Mouse (Mus musculus): ENCODE measurements around the gene Vmn1r198. TPM values are rescaled to one million over a fixed set of nuclear protein-coding genes. Genes with fewer than 3 reads are reported as not detected.

Gene Vmn1r198
- polyA plus RNA-seq (2012; fragmentation: generic; extraction: Trizol), result not detected

DNA sequence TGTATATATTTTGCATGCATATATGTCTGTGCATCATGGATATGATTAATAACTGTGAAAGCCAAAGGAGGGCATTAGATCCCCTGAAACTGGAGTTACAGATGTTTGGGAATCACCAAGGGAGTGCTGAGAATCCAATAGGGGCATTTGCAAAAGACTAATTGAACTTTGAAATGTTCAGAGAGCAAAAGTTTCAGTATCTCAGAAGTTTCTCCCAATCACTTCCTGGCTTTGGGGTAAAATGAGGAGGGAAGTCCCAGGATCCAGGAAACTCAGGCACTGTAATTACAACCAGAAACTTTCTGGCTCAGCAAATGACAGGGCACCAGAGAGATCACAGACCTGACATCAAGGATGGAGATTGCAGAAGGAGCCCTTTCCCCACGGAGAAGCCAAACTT is at the start of gene Vmn1r198:
TSS of gene Vmn1r198 (plus strand) at position 301 of the 400 bp plus-strand sequence.

DNA sequence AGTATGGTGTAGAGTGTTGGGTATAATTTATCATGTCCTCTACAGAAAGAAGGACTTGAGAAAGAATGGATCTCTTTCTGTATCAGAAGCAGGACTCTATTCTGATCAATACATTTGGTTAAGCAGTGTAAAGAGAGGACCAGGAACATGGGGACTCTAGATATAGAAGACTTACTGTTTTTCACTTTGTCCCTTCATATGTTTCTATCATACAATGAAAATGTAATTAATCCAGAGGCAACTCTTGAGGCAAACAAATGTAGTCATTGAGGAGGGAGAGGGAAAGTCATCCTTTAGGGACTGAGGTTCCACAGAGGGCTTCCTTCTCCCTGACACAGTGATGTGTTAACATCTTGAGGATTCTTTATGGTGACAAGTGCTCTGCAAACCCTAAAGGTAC is 25.9 kb upstream of the Vmn1r198 start, which contains the start of gene Vmn1r197:
TSS of gene Vmn1r197 (plus strand) at position 301 of the 400 bp plus-strand sequence.

DNA sequence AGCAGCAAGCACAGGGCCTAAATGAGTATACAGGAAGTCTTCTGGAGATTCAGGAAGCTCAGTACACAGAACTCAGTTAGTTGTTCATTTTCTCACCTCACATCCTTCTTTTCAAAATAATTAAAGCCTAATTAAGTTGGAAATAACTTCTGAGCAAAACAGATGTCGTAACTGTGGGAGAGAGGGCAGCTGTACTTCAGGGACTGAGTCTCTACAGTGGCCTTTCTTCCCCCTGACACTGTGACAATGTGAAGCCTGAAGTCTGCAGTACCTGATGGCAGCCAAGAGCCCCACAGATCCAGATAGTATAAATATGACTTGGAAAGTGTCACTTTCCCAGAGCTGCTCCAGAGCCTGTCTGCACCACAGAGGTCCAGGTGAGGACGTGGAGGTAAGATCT is 29.4 kb downstream of the Vmn1r198 start, which contains the start of gene Vmn1r199:
TSS of gene Vmn1r199 (plus strand) at position 301 of the 400 bp plus-strand sequence.

DNA sequence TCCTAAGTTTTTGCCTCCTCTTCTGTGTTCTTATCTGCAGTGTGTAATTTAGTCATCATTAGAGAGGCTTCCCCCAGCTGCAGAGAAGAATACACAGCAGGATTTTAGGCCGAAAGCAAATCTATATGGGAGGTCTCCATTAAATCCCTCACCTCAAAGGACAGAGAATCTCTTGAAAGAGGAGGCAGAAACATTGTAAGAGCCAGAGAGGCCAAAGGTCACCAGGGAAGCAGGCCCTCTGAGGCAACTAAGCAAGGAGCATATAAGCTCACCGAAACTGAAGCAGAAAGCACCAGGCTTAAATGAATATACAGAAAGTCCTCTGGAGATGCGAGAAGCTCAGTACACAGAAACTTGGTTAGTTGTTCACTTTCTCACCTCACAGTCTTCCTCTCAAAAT is 39.9 kb downstream of the Vmn1r198 start, which contains the start of gene Vmn1r200:
TSS of gene Vmn1r200 (plus strand) at position 301 of the 400 bp plus-strand sequence.

Other genes with a start within 250 kb of the Vmn1r198 start
- not detected for gene Vmn1r189, start 244.5 kb upstream of the Vmn1r198 start, polyA plus RNA-seq (2012; fragmentation: generic; extraction: Trizol)
- gene Vmn1r191, start 166.4 kb upstream of the Vmn1r198 start, polyA plus RNA-seq (2012; fragmentation: generic; extraction: Trizol), result not detected
- gene Vmn1r192, start 159.2 kb upstream of the Vmn1r198 start, polyA plus RNA-seq (2012; fragmentation: generic; extraction: Trizol), result not detected
- not detected for gene Vmn1r193, start 127.2 kb upstream of the Vmn1r198 start, polyA plus RNA-seq (2012; fragmentation: generic; extraction: Trizol)
- gene Vmn1r194, start 106.1 kb upstream of the Vmn1r198 start, polyA plus RNA-seq (2012; fragmentation: generic; extraction: Trizol), result not detected
- gene Vmn1r195, start 79.8 kb upstream of the Vmn1r198 start, polyA plus RNA-seq (2012; fragmentation: generic; extraction: Trizol), result not detected
- gene Vmn1r196, start 60.4 kb upstream of the Vmn1r198 start, polyA plus RNA-seq (2012; fragmentation: generic; extraction: Trizol), result not detected
- not detected for gene Vmn1r197, start 25.8 kb upstream of the Vmn1r198 start, polyA plus RNA-seq (2012; fragmentation: generic; extraction: Trizol)
- not detected for gene Vmn1r199, start 29.5 kb downstream of the Vmn1r198 start, polyA plus RNA-seq (2012; fragmentation: generic; extraction: Trizol)
- gene Vmn1r200, start 40.0 kb downstream of the Vmn1r198 start, polyA plus RNA-seq (2012; fragmentation: generic; extraction: Trizol), result not detected
- gene Vmn1r201, start 121.6 kb downstream of the Vmn1r198 start, polyA plus RNA-seq (2012; fragmentation: generic; extraction: Trizol), result not detected
- not detected for gene Vmn1r202, start 155.0 kb downstream of the Vmn1r198 start, polyA plus RNA-seq (2012; fragmentation: generic; extraction: Trizol)
- not detected for gene Vmn1r203, start 167.8 kb downstream of the Vmn1r198 start, polyA plus RNA-seq (2012; fragmentation: generic; extraction: Trizol)
- not detected for gene Vmn1r204, start 202.8 kb downstream of the Vmn1r198 start, polyA plus RNA-seq (2012; fragmentation: generic; extraction: Trizol)
- not detected for gene Vmn1r205, start 242.6 kb downstream of the Vmn1r198 start, polyA plus RNA-seq (2012; fragmentation: generic; extraction: Trizol)